Mouse (Mus musculus): ENCODE results near the gene Eif2b3. TPM values are rescaled to one million over a fixed set of nuclear protein-coding genes. Genes with fewer than 3 reads are reported as not detected.

Gene Eif2b3
- polyA plus RNA-seq, 1 experiment: 18.3 TPM

DNA sequence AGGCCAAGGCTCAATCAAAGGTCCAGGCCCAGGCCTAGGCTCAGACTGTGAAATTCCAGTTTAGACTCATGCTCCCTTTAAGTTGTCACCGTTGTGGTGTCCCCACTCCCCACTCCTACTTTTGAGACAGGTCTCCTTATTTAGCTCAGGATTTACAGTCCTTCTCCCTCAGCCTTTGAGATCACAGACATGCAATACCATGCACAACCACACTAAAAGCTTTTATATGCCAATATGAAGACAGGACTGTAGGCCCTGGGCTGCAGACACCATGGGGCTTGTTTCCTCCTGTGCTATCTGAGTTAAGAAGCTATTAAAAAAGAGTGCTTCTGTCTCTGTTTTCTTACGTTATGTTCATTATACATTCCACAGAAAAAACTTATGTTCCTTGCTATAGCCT, 1.5 kb upstream of the Eif2b3 start:
- DNase-seq (ENCODE audit: low read depth): no peak

DNA sequence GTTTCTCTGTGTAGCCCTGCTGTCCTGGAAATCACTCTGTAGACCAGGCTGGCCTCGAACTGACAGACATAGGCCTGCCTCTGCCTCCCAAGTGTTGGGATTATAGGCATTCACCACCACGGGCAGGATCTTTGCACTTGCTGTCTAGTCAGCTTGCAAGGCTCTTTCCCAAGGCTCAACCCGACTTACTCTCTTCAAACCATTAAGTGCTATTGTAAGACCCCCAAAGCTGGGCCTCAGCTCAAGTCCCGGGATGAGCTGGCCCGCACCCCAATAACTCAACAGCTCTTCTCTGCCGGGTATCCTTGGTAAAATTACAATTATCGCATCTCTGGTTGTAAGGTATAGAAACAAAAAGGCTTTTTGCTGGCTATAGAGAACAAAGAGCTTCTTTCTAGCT, 875 bp upstream of the Eif2b3 start:
- no peak for DNase-seq (ENCODE audit: low read depth)

DNA sequence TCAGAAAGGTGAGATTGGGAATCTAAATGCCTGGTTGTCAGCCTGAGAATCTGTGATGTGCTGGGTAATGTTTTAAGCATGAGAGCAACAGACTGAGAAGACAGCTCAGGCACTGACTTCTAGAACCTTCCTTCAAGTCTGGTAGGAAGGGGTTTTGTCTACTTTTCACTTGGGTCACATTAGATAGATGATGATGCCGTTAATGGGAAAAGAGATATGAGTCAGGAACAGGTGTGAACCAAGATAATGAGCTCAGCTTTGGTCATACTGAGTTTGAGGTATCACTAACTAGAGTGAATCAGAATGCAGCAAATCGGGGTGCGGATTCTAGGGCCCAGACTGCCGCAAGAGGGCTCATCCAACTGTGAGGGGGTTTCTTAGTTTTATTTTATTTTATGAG, 4.3 kb downstream of the Eif2b3 start:
- DNase-seq (ENCODE audit: low read depth): no peak

DNA sequence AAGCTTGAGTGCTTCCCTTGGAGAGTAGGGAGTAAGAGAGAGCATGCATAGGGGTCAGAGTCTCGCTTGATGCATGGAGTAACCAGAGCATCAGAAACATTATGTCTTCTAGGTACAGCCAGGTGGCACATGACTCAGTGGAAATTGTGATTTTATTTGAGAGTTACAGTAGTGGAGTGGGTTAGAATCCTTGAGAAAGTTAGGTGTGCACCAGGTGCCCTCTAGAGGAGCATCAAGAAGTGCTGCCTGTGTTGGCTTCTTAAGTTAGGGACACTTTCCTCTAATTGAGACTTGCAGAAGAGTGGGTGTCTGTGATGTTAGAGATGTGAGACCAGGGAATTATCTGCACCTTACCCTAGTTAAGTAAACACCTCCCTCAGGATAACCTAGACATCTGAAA, 11.9 kb downstream of the Eif2b3 start:
- DNase-seq (ENCODE audit: low read depth): no peak

DNA sequence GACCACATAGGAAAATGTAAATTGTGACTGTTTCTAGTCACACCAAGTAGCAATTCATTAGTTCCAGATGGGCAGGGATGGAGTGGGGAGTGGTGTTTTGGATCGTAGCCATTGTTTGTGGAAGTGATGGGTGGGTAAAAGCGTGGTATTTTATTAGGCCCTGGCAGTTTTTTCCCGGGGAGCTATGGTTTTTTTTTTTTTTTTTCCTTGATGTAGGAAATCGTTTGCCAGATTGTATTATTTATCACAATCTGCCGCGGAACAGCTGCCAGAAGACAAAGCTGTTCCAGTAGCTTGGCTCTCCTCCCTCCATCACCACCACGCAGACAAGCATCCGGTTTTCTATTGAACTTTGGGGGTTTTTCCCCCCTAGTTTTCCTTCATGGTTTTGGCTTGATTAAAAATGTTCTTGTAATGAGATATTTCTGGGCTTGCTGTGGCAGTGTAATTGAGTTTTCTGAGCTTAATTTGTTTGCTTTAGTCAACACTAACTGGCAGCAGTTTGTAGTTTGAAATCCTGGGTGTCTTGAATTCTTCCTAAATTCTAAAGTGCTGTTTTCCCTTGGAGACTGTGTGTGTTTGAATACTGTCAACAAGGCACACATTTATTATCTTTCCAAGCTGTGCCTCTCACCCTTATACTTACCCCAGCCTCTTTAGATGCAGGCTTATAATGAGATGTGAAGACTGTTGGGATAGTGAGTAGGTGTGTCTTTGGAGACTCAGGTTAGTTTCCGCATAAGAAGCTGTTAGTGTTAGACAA, 20.9 kb downstream of the Eif2b3 start:
- DNase-seq (ENCODE audit: low read depth): no peak

DNA sequence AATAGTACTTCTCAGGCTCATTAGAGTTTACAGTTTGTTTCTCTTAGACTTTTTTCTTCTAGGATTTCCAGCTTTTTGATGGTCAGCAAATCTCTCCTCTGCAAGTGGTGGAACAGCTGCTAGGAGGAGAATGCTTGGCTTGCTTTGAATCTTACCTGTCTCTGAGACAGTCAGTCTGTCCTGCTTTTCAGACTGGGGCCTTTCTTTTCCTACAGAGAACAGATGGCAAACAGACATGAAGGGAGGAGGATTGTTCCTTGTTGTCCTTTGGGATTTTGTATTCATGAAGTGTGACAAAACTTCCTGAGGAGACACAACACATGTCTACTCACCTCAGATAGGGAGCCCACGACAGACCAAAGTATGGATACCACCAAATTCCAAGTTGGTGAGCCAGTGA, 21.6 kb downstream of the Eif2b3 start:
- DNase-seq (ENCODE audit: low read depth): no peak

DNA sequence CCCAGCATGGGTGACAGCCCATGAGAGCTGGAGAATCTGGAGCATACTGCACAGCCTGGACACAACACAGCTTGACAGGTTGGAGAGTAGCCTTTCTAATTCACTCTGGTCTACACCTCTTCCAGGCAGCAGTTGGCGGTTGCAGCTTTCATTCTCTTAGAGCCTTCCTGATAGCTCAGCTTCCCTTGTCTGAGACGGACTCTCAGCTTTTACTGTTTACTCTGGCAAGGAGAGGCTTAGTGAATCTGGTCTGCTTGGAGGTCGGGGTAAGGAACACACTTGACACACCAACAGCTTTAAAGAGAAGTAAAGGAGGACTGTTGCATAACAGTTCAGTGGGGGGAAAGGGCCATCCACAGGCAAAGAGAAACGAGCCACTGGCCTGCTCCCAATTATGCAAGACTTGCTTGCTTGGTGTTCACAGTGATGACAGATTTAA, 22.1 kb downstream of the Eif2b3 start:
- DNase-seq (ENCODE audit: low read depth): peak; percentile 47

DNA sequence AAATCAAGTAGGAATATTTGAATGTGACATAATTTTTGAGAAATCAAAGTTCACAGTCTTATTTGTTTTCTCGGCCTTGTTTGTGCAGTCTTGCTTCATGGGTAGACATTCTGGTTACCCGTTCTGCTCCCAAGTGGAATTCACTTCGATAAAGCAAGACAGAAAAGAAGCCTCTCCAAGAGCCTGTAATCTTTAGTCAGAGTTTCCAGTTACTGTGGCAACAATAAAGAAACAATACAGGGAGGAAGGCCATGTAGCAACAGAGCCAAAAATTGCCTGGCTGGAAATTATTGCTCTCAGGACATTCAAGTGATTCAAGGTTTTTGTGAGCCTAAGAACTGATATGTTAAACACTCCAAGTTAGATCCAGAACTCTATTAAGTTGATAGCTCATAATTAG, 29.6 kb downstream of the Eif2b3 start:
- no peak for DNase-seq (ENCODE audit: low read depth)

DNA sequence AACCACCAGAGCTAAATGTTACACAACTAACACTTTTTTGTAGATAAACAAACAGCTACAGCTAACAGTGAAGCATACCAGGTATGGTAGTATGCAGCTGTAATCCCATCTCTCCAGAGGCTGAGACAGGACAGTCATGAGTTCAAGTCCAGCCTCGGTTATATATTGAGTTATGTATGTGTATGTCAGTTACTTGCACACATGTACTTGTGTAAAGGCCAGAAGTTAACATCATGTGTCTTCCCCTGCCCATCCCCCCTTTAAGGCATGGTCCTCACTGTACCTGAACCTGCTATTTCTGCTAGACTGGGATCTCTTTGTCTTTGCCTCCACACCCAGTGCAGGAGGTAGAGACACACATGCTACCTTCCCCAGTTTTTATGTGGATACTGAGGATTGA, 30.3 kb downstream of the Eif2b3 start:
- DNase-seq (ENCODE audit: low read depth): no peak

DNA sequence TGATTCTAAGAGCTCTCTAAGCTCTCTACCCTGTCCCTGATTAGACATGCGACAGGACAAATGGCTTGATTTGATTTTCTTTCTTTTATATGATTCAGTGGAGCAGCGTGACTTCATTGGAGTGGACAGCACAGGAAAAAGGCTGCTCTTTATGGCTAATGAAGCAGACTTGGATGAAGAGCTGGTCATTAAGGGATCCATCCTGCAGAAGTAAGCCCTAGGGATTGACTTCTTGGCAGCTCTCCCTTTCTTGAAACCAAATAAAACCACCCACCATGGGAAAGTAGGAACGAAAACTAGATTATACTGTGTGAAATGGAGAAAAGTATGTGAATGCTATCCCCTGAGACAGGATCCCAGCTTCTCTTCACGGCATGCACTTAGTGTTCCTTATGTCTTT, 33.4 kb downstream of the Eif2b3 start:
- no peak for DNase-seq (ENCODE audit: low read depth)

DNA sequence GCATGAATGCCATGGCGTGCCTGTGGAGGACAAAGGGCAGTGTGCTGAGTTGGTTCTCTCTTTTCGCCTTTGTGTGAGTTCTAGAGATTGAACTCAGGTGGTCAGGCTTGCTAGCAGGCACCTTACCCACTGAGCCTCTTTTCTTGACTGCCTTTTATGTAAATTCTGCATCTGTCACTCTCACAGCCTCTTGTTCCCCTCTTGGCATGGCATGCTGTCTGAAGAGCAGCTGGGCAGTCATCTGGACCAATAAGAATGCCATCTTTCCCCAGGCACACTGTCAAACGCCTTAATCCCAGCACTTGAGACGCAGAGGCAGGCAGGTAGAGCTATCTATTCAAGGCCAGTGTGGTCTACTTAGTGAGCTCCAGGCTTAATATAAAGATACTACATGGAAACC, 34.8 kb downstream of the Eif2b3 start:
- no peak for DNase-seq (ENCODE audit: low read depth)

DNA sequence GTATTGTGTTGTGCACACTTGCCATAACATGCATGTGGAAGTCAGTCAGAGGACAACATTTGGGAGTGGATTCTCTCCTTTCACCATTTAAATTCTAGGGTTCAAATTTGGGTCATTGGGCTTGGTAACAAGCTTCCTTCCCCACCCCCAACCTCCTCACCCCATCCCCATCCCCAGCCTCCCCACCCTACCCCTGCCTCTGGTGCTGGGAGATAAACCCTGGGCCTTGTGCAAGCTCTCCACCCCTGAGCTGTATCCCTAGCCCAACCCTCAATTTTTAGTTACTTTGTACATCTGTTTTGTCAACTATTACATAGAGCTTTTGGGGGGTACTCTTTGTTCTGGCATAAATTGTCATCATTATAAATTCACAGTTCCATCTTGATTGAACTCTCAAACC, 36.9 kb downstream of the Eif2b3 start:
- no peak for DNase-seq (ENCODE audit: low read depth)

DNA sequence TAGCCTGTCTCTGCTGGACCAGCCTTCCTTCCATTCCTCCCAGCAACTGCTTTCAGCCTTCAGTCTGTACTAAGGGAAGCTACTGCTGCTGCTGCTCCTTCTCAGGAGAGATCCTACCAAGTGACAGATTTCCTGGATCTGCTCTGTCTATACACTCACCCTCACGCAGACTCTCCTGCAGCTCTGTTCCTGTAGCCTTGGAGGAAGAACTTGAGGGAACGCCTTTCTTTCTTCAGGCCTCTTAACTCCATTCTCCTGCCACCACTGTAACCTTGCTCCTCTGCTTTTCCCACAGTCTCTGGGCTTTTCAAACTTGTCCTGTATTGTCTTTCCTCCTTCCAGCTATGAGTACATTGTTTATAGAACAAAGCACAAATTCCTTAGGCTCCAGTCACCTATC, 37.3 kb downstream of the Eif2b3 start:
- no peak for DNase-seq (ENCODE audit: low read depth)

DNA sequence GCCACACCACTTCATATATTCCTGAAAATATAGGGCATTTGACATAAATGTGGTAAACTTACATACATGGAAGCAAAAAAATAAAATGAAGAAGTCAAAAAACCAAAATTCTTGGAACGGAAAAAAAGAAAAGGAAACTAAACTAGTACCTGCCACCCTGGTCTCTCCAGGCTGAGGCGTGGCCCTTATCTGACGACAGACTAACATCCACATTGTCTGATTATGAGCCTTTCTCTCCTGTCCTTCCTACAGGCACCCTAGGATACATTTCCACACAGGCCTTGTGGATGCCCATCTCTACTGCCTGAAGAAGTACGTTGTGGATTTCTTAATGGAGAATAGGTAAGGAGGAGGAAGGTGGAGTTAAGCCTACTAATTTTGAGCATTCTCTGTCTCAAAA, 39.3 kb downstream of the Eif2b3 start:
- DNase-seq (ENCODE audit: low read depth): no peak

DNA sequence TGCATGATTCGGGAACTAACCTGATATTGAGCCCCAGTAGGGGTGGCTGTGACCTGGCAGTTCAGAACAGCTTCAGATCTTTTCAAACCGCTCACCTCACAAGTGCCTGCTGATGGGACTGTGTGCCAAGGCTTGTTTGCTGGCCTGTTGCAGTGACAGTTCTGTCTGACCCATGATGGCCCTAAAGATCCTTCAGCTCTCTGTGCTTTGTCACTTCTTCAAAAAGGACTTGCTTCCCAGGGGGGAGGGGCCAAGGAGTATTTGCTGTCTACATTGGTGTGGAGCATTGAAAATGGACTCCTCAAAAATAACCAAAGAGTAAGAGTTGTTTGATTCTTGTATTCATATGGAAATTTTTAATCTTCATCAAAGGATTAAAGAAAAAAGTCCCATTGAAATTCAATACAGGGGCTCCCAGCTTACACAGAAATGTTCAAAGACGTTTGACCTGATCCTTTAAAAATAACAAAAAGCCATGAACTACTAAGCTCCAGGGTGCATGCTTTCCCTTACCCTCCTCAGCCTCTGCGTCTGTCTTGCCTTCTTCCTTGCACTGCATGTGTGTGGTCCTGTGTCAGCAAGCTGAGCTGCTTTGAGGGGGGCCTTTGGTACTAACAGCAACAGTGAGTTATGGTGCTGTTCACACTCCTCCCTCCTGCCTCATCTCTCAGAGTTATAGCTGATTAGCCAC, 43.6 kb downstream of the Eif2b3 start:
- no peak for DNase-seq (ENCODE audit: low read depth)

DNA sequence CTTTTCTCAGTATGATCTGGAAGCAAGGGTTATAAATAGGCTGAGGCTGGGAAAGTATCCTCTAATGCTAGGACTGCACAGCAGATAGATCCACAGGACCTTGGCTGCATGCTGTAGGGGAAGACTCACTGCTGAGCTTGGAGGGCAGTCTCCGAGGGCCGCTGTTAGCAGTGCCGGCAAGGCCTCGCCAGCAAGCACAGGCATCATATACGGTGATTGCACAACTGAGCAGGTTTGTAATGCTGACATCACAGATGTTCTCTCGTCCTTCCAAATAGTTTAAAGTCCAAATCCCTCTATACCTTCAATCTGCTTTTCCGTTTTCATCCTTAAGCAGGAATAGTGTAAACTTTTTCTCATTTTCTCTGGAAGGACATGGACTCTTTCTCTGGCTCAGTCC, 48.8 kb downstream of the Eif2b3 start:
- DNase-seq (ENCODE audit: low read depth): no peak

DNA sequence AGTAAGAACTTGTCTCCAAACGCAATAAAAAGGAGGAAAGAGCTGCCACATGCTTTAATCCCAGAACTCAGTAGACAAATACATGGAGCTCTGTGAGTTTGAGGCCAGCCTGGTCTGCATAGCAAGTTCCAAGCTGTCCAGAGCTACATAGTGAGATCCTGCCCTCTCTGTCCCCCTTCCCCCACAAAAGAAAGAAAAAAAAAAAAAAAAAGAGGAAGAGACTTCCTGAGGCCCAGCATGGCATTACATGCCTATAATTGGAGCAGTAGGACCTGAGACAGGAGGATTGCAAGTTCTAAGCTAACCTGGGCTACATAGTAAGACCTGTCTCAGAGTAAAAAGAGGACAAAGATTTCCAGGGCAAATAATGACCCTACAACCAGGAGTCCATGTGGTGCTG, 50.4 kb downstream of the Eif2b3 start:
- DNase-seq (ENCODE audit: low read depth): no peak

DNA sequence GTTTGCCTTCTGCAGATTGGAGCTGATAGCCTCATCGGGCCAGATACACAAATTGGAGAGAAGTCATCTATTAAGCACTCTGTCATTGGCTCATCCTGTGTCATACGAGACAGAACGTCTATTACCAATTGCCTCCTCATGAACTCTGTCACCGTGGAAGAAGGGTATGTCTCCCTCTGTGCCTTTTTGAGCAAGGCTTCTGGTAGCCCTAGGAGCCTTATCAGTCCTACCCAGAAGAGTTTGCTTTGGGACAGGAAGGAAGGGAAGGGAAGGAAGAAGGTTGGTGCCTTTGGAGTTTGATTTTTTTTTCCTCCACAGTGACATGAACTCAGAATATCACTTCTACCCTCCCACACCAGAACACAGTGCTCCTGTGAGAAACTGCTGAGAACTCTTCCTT, 51.4 kb downstream of the Eif2b3 start:
- DNase-seq (ENCODE audit: low read depth): no peak

DNA sequence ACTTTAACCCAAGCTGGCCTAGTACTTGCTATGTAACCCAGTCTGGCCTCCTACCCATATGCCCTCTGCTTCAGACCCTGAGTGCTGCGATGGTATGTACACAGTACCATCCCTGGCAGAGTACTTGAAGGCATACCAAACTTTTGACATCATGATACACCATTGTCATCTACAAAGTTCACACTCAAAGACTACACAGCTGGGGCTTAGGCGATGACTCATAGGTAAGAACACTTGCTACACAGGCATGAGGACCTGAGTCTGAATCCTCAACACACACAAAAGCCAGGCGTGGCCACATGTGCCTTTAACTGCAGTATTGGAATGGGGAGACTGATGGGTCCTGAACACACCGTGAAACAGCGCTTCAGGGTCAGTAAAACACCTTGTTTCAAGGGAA, 52.0 kb downstream of the Eif2b3 start:
- no peak for DNase-seq (ENCODE audit: low read depth)

DNA sequence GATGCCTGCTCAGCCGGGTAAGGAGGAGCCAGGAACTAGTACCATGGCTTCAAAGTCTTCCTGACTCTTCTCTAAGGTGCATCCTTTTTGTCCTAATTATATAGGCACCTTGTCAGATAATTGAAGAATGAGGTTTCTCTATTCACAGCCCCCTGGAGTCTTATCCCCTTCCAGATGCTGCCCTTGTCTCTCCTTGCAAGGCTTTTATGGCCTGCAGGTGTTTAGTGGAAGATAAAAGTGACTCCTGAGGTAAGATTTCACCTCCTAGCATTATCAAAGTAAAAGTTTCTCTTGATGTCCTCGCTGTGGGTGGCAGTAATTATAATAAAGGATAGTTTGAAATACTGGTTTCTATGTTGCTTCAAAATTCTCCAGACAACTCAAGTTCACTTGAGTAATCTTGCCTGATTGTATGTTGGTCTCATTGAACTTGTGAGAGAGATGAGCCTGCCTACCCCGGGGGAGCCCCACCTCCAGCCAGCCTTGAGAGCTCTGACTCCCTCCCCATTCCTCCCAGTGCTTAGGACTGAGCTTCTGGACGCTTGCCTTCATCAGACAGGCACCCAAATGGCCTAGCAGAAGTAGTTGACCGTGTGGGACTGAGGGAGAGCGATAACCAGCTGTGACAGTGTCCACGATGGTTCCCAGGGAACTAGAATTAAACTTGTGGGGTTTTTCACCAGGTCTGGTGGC, 68.9 kb downstream of the Eif2b3 start:
- no peak for DNase-seq (ENCODE audit: low read depth)

DNA sequence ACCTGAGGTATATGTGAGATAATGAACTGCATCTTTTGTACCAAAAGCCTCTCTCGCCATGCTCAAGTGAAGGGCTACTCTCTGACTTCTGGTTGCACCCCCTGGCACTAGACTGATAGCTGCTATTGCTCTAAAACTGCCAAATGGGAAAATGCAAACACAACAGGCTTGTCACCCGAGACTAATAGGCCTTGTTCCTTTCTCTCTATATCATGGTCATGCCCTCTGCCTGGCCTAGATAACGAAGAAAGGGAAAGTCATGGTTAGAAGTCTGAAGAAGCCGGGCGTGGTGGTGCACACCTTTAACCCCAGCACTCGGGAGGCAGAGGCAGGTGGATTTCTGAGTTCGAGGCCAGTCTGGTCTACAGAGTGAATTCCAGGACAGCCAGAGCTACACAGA, 71.4 kb downstream of the Eif2b3 start:
- no peak for DNase-seq (ENCODE audit: low read depth)

DNA sequence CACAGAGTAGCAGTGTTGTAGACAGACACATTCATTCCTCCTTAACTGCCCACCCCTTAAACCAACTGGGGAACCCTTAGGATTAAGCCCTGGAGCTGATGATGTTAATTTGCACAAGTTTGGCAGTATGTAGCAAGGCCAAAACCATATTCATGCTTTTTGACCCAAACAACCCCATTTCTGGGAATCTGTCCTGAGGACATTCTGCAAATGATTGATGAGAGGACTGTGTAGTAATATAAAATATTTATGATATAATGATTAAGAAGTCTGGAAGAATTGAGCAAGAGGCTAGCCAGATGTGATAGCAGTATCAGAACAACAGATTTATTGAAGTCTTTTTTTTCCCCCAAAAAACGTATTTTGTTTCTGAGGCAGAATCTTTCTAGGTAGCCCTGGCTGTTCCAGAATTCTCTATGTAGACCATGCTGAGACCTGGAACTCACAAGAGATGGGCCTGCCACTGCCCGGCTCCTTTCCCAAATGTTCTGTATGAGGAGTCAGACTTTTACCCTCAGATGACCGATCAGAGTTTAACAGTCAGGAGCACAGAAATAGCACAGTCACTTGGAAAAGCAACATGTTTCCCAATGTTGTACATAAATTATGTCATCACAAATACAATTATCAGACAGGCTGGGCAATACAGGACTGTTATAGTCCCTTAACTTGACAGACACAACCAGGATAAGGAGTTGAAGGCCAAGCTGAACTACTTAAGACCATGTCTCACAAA, 75.6 kb downstream of the Eif2b3 start:
- DNase-seq (ENCODE audit: low read depth): no peak

All from gonadal fat pad, adult 2 months (tissue).